Mouse (Mus musculus) embryonic fibroblast, embryonic 13.5 days (primary cell): ENCODE results near the gene Ski.

Experiments used
- CTCF ChIP-seq: IDR thresholded peaks from 2 replicates; pipeline ENCODE4 v1.5.1; 2011; ENCODE audit warnings: mild to moderate bottlenecking, control low read depth, low read length, moderate library complexity, borderline replicate concordance; ENCODE audit not compliant: insufficient read depth
- POLR2A ChIP-seq: IDR thresholded peaks from 2 replicates; pipeline ENCODE4 v1.6.1; 2011; ENCODE audit warnings: low read depth, mild to moderate bottlenecking, control low read depth, low read length, moderate library complexity

DNA sequence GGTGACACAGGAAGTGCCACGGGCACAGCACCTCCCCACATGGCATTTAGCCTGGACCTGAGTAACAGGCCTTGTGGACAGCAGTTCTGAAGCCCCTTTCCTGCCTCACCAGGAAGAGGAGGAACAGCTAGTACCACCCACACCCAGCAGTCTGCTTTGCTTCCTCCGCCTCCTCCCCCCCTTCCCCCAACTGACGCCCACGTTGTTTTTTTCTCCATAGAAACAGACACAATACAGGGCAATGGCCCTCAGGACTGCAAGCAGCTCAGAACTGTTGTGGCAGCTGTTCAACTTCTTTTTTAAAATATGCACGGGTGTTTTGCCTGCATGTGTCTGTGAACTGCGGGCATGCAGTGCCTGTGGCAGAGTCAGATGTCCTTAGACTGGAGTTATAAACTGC, 44.1 kb downstream of the Ski start:
- TF ChIP-seq CTCF (no peak), POLR2A (0 out of 2 replicates have a peak, but pooled peaks have one; percentile 11)
